Mouse (Mus musculus) stomach, embryonic 15.5 days (tissue): Measurements from ENCODE around the gene Zfp579. TPM values are rescaled to one million over a fixed set of nuclear protein-coding genes. Genes with fewer than 3 reads are reported as not detected.
A peak's percentile ranks its signal among the peaks of the same experiment; 100 is the strongest.

Source experiments
- ATAC-seq: fragments of 200-750 bp; cut with Nextera tagmentation; 2 replicates; pipeline ENCODE4 v1.8.0; 2017; ENCODE audit warnings: low read depth, moderate number of reproducible peaks, moderate TSS enrichment; ENCODE audit not compliant: insufficient read depth, low FRiP score
- H3K27ac ChIP-seq: fragments of 300-500 bp; sonication (generic); 2 replicates; pipeline ENCODE4 v1.5.1; 2015; ENCODE audit warnings: mild to moderate bottlenecking, inconsistent platforms
- H3K27me3 ChIP-seq: fragments of 300-500 bp; sonication (generic); replicated peaks from 2 replicates; pipeline ENCODE4 v1.6.1; 2015; ENCODE audit warnings: inconsistent platforms
- H3K36me3 ChIP-seq: fragments of 300-500 bp; sonication (generic); 2 replicates; pipeline ENCODE4 v1.6.1; 2015; ENCODE audit warnings: inconsistent platforms
- H3K4me1 ChIP-seq: fragments of 300-500 bp; sonication (generic); 2 replicates; pipeline ENCODE4 v1.6.1; 2015; ENCODE audit warnings: inconsistent platforms
- H3K4me2 ChIP-seq: fragments of 300-500 bp; sonication (generic); 2 replicates; pipeline ENCODE4 v1.6.1; 2015; ENCODE audit warnings: mild to moderate bottlenecking, inconsistent platforms
- H3K4me3 ChIP-seq: fragments of 300-500 bp; sonication (generic); replicated peaks from 2 replicates; pipeline ENCODE4 v1.5.1; 2015; ENCODE audit warnings: inconsistent platforms
- H3K9ac ChIP-seq: fragments of 300-500 bp; sonication (generic); 2 replicates; pipeline ENCODE4 v1.6.1; 2015; ENCODE audit warnings: inconsistent platforms
- H3K9me3 ChIP-seq: fragments of 300-500 bp; sonication (generic); 2 replicates; pipeline ENCODE4 v1.6.1; 2016; ENCODE audit warnings: inconsistent platforms
- WGBS: fragments of 180-500 bp; shearing (Covaris S2); methylation state at CpG from one replicate; pipeline ENCODE4 v1.1.7; 2015; 5-methylcytosine and 5-hydroxymethylcytosine counted together
- polyA plus RNA-seq: library from polyadenylated mRNA; unstranded; fragments of >200 nt; fragmentation: Nextera tagmentation; extraction: Ambion mirVana; gene quantifications from 2 replicates; pipeline ENCODE4 v1.2.1, GENCODE M21; 2015

Zfp579 gene
- polyA plus RNA-seq, 1 experiment from 2014 or later = 32.2 TPM

GRCm38 (mm10) chr7:4947855-4948254 lies 48.1 kb downstream of the Zfp579 start:
- H3K27ac ChIP-seq = no peak overlapping the region
- H3K9me3 ChIP-seq = no peaks in the 10 kb centered on the region
- no peak overlapping the region for H3K4me3 ChIP-seq
- 0 out of 2 replicates have a peak, but pooled peaks cover 5% of the 10 kb centered on the region for H3K4me1 ChIP-seq
- no peak overlapping the region for H3K9ac ChIP-seq
- H3K27me3 ChIP-seq = no peaks in the 10 kb centered on the region
- no peak overlapping the region for H3K4me2 ChIP-seq
- no peak for ATAC-seq
- no peaks in the 10 kb centered on the region for H3K36me3 ChIP-seq
- whole genome bisulfite sequencing = 21% methylated on average over 2 of the region's 2 CpGs

GRCm38 (mm10) chr7:4943223-4943815 lies 52.6 kb downstream of the Zfp579 start:
- 0 out of 2 replicates have a peak, but pooled peaks cover 5% of the 10 kb centered on the region for H3K4me1 ChIP-seq
- no peak overlapping the region for H3K9ac ChIP-seq
- no peaks in the 10 kb centered on the region for H3K9me3 ChIP-seq
- peak; percentile 82 for ATAC-seq
- peak overlapping the region; percentile 33 for H3K4me3 ChIP-seq
- H3K4me2 ChIP-seq = peak overlapping the region; percentile 62
- H3K27ac ChIP-seq = no peak overlapping the region
- WGBS = 16% methylated on average over 15 of the region's 15 CpGs
- H3K36me3 ChIP-seq = no peaks in the 10 kb centered on the region
- no peaks in the 10 kb centered on the region for H3K27me3 ChIP-seq

- Histone ChIP-seq H3K4me3 (no peak overlapping the region), H3K27me3 (no peaks in the 10 kb centered on the region), H3K4me2 (no peak overlapping the region), H3K9me3 (no peaks in the 10 kb centered on the region), H3K4me1 (0 out of 2 replicates have a peak, but pooled peaks cover 3% of the 10 kb centered on the region), H3K36me3 (no peaks in the 10 kb centered on the region), H3K27ac (no peak overlapping the region), H3K9ac (no peak overlapping the region)
- 47% methylated on average over 5 of the region's 5 CpGs for WGBS
- no peak for ATAC-seq
Measured at GRCm38 (mm10) chr7:4942673-4943072, 53.3 kb downstream of the Zfp579 start.

- no peak overlapping the region for H3K9ac ChIP-seq
- WGBS = 20% methylated on average over 9 of the region's 9 CpGs
- no peak overlapping the region for H3K4me3 ChIP-seq
- H3K36me3 ChIP-seq = no peaks in the 10 kb centered on the region
- no peak overlapping the region for H3K4me2 ChIP-seq
- peak; percentile 51 for ATAC-seq
- no peaks in the 10 kb centered on the region for H3K27me3 ChIP-seq
- no peak overlapping the region for H3K27ac ChIP-seq
- H3K4me1 ChIP-seq = 0 out of 2 replicates have a peak, but pooled peaks cover 2% of the 10 kb centered on the region
- no peaks in the 10 kb centered on the region for H3K9me3 ChIP-seq
Measured at GRCm38 (mm10) chr7:4940068-4940479, 55.9 kb downstream of the Zfp579 start.

GRCm38 (mm10) chr7:4938456-4938855 lies 57.5 kb downstream of the Zfp579 start:
- no peak for ATAC-seq
- no peaks in the 10 kb centered on the region for H3K27me3 ChIP-seq
- H3K4me1 ChIP-seq = 0 out of 2 replicates have a peak, but pooled peaks cover 2% of the 10 kb centered on the region
- H3K4me3 ChIP-seq = no peak overlapping the region
- no peaks in the 10 kb centered on the region for H3K9me3 ChIP-seq
- 20% methylated on average over 2 of the region's 2 CpGs for WGBS
- H3K36me3 ChIP-seq = no peaks in the 10 kb centered on the region
- H3K27ac ChIP-seq = no peak overlapping the region
- H3K4me2 ChIP-seq = no peak overlapping the region
- H3K9ac ChIP-seq = no peak overlapping the region

GRCm38 (mm10) chr7:4937392-4937791 lies 58.6 kb downstream of the Zfp579 start:
- WGBS = 76% methylated on average over 10 of the region's 11 CpGs
- Histone ChIP-seq H3K4me1 (no peaks in the 10 kb centered on the region), H3K9me3 (no peaks in the 10 kb centered on the region), H3K9ac (no peak overlapping the region), H3K27me3 (no peaks in the 10 kb centered on the region), H3K27ac (no peak overlapping the region), H3K36me3 (no peaks in the 10 kb centered on the region), H3K4me3 (no peak overlapping the region), H3K4me2 (no peak overlapping the region)
- no peak for ATAC-seq

GRCm38 (mm10) chr7:4936832-4937231 lies 59.1 kb downstream of the Zfp579 start:
- no peak overlapping the region for H3K27ac ChIP-seq
- no peaks in the 10 kb centered on the region for H3K4me1 ChIP-seq
- H3K4me3 ChIP-seq = no peak overlapping the region
- H3K9ac ChIP-seq = no peak overlapping the region
- H3K4me2 ChIP-seq = no peak overlapping the region
- ATAC-seq = no peak
- 73% methylated on average over 10 of the region's 10 CpGs for WGBS
- no peaks in the 10 kb centered on the region for H3K9me3 ChIP-seq
- no peaks in the 10 kb centered on the region for H3K36me3 ChIP-seq
- no peaks in the 10 kb centered on the region for H3K27me3 ChIP-seq

- Histone ChIP-seq H3K4me2 (no peak overlapping the region), H3K9ac (no peak overlapping the region), H3K27me3 (no peaks in the 10 kb centered on the region), H3K4me3 (no peak overlapping the region), H3K36me3 (no peaks in the 10 kb centered on the region), H3K4me1 (no peaks in the 10 kb centered on the region), H3K27ac (no peak overlapping the region), H3K9me3 (no peaks in the 10 kb centered on the region)
- ATAC-seq = no peak
- WGBS = 74% methylated on average over 4 of the region's 4 CpGs
Measured at GRCm38 (mm10) chr7:4934160-4934914, 61.6 kb downstream of the Zfp579 start.

Other genes starting within 250 kb of the Zfp579 start
- gene Cox6b2, start 243.1 kb downstream of the Zfp579 start, polyA plus RNA-seq = 66.3 and 70.7 TPM in 2 replicates
- not detected in 2 replicates for gene Fam71e2, start 224.9 kb downstream of the Zfp579 start, polyA plus RNA-seq
- 0.13 and 0.22 TPM in 2 replicates for gene Il11, start 213.3 kb downstream of the Zfp579 start, polyA plus RNA-seq
- gene Tmem190, start 213.2 kb downstream of the Zfp579 start, polyA plus RNA-seq = 1.2 and 1.4 TPM in 2 replicates
- 35.4 and 36.4 TPM in 2 replicates for gene Tmem238, start 206.5 kb downstream of the Zfp579 start, polyA plus RNA-seq
- gene Rpl28, start 203.3 kb downstream of the Zfp579 start, polyA plus RNA-seq = 309 and 356 TPM in 2 replicates
- 306 and 315 TPM in 2 replicates for gene Ube2s, start 183.6 kb downstream of the Zfp579 start, polyA plus RNA-seq
- 0.36 and 0.44 TPM in 2 replicates for gene Shisa7, start 151.5 kb downstream of the Zfp579 start, polyA plus RNA-seq
- gene Isoc2b, start 125.9 kb downstream of the Zfp579 start, polyA plus RNA-seq = 12.9 and 14.4 TPM in 2 replicates
- 1.1 and 1.3 TPM in 2 replicates for gene Isoc2a, start 119.0 kb downstream of the Zfp579 start, polyA plus RNA-seq
- gene Gm36210, start 89.6 kb downstream of the Zfp579 start, polyA plus RNA-seq = not detected in 2 replicates
- 3.3 TPM in 2 replicates for gene Zfp628, start 80.9 kb downstream of the Zfp579 start, polyA plus RNA-seq
- 4.3 and 4.5 TPM in 2 replicates for gene Nat14, start 74.1 kb downstream of the Zfp579 start, polyA plus RNA-seq
- gene Ssc5d, start 70.4 kb downstream of the Zfp579 start, polyA plus RNA-seq = 2.1 and 3.5 TPM in 2 replicates
- gene Sbk2, start 31.8 kb downstream of the Zfp579 start, polyA plus RNA-seq = 0.22 and 0.30 TPM in 2 replicates
- not detected in 2 replicates for gene Sbk3, start 25.0 kb downstream of the Zfp579 start, polyA plus RNA-seq
- gene Zfp524, start 18.3 kb upstream of the Zfp579 start, polyA plus RNA-seq = 16.0 and 16.4 TPM in 2 replicates
- gene Fiz1, start 18.5 kb upstream of the Zfp579 start, polyA plus RNA-seq = 40.6 and 43.0 TPM in 2 replicates
- gene Gm44973, start 19.3 kb upstream of the Zfp579 start, polyA plus RNA-seq = 1.5 and 2.0 TPM in 2 replicates
- 5.5 and 7.7 TPM in 2 replicates for gene Zfp865, start 24.2 kb upstream of the Zfp579 start, polyA plus RNA-seq
- gene Ccdc106, start 24.4 kb upstream of the Zfp579 start, polyA plus RNA-seq = 19.2 and 20.8 TPM in 2 replicates
- gene 4632433K11Rik, start 38.0 kb upstream of the Zfp579 start, polyA plus RNA-seq = not detected in 2 replicates
- 5.4 and 6.0 TPM in 2 replicates for gene Zfp784, start 42.3 kb upstream of the Zfp579 start, polyA plus RNA-seq
- 27.7 and 28.6 TPM in 2 replicates for gene Zfp580, start 55.4 kb upstream of the Zfp579 start, polyA plus RNA-seq
- 118 and 124 TPM in 2 replicates for gene U2af2, start 66.0 kb upstream of the Zfp579 start, polyA plus RNA-seq
- gene Epn1, start 84.1 kb upstream of the Zfp579 start, polyA plus RNA-seq = 54.5 and 59.6 TPM in 2 replicates
- gene Rfpl4, start 120.8 kb upstream of the Zfp579 start, polyA plus RNA-seq = not detected in 2 replicates
- gene Rasl2-9, start 129.8 kb upstream of the Zfp579 start, polyA plus RNA-seq = 0.30 and 0.55 TPM in 2 replicates
- 0.01 TPM in 1 of 2 replicates, not detected in the other for gene Vmn1r55, start 153.5 kb upstream of the Zfp579 start, polyA plus RNA-seq
- not detected in 2 replicates for gene Vmn1r56, start 200.6 kb upstream of the Zfp579 start, polyA plus RNA-seq
- gene Vmn1r57, start 222.3 kb upstream of the Zfp579 start, polyA plus RNA-seq = not detected in 2 replicates